Comparison of ENCODE assay signal across 8 mouse cellular contexts in genomic region chr13:84349001-84349720, GRCm38 (mm10).
A peak's percentile ranks its signal among the peaks of the same experiment; 100 is the strongest.
DNase-seq lines count a peak whose midpoint lies in the region; ATAC-seq and TF ChIP-seq lines count a peak whose summit lies in the region.

No protein-coding gene starts in this region.

- DNase-seq in layer of hippocampus, adult 11-12 months (ENCODE audit: low spot score) = peak; percentile 65
- no peak for DNase-seq in layer of hippocampus, adult 9-10 months (ENCODE audit: low spot score)
- peak; percentile 80 to 85 for DNase-seq in cerebellum, postnatal 25 days
- peak; percentile 67 for DNase-seq in kidney, postnatal 0 days (ENCODE audit: low spot score)
- DNase-seq in liver, adult 2 months (ENCODE audit: extremely low read depth, low read depth, low spot score) = peak; percentile 16
- peak; percentile 61 for DNase-seq in neural tube, embryonic 11.5 days (ENCODE audit: low spot score)

- no peaks in the 10 kb centered on the region for H3K9me3 ChIP-seq in heart, embryonic 11.5 days (replicated peaks; ENCODE audit: control insufficient read depth, low read length)
- H3K9me3 ChIP-seq in kidney, postnatal 0 days (replicated peaks; ENCODE audit: low read length) = no peaks in the 10 kb centered on the region
- no peaks in the 10 kb centered on the region for H3K9me3 ChIP-seq in neural tube, embryonic 11.5 days (ENCODE audit: control insufficient read depth, low read length)

- H3K4me2 ChIP-seq in heart, embryonic 11.5 days = peak overlapping the region; percentile 83
- peak overlapping the region; percentile 81 for H3K4me2 ChIP-seq in kidney, postnatal 0 days (ENCODE audit: low read length)
- peak overlapping the region; percentile 66 for H3K4me2 ChIP-seq in neural tube, embryonic 11.5 days (ENCODE audit: low read depth)

- H3K36me3 ChIP-seq in heart, embryonic 11.5 days (ENCODE audit: control insufficient read depth, insufficient read depth, low read length) = no peaks in the 10 kb centered on the region
- no peaks in the 10 kb centered on the region for H3K36me3 ChIP-seq in kidney, postnatal 0 days (ENCODE audit: insufficient read depth, low read length)
- H3K36me3 ChIP-seq in liver, adult 2 months (ENCODE audit: control insufficient read depth, insufficient read depth, low read length) = no peaks in the 10 kb centered on the region
- H3K36me3 ChIP-seq in neural tube, embryonic 11.5 days (ENCODE audit: control insufficient read depth, insufficient read depth, low read length) = no peaks in the 10 kb centered on the region

- H3K9ac ChIP-seq in heart, embryonic 11.5 days (ENCODE audit: low read depth, low read length) = peak overlapping the region; percentile 62
- peak overlapping the region; percentile 0; the same call in 1 of the 2 replicates for H3K9ac ChIP-seq in kidney, postnatal 0 days (ENCODE audit: low read depth, low read length)
- H3K9ac ChIP-seq in liver, adult 2 months (ENCODE audit: low read depth, low read length) = no peak overlapping the region
- H3K9ac ChIP-seq in neural tube, embryonic 11.5 days (ENCODE audit: low read length) = peak overlapping the region; percentile 64

- H3K79me2 ChIP-seq in liver, adult 2 months (ENCODE audit: control insufficient read depth, insufficient read depth, low read length) = no peaks in the 10 kb centered on the region

- peak overlapping the region; percentile 45 for H3K4me3 ChIP-seq in heart, embryonic 11.5 days (ENCODE audit: low read depth, low read length)
- H3K4me3 ChIP-seq in kidney, postnatal 0 days (replicated peaks; ENCODE audit: low read depth, low read length) = peak overlapping the region; percentile 41
- H3K4me3 ChIP-seq in liver, adult 2 months (ENCODE audit: insufficient read depth, low read depth, low read length) = no peak overlapping the region; the same call in 1 of the 2 replicates
- peak overlapping the region; percentile 35 for H3K4me3 ChIP-seq in neural tube, embryonic 11.5 days (ENCODE audit: low read depth, low read length)

- no peak for TF ChIP-seq CTCF in kidney, postnatal 0 days (IDR thresholded peaks at IDR 0.05; ENCODE audit: low read depth)
- TF ChIP-seq CTCF in liver, adult 2 months (IDR thresholded peaks at IDR 0.05; ENCODE audit: low read depth, low read length) = no peak

- no peak for TF ChIP-seq POLR2A in liver, adult 2 months (IDR thresholded peaks at IDR 0.05; ENCODE audit: extremely low read depth, insufficient read depth, low read length)

- WGBS in heart, embryonic 11.5 days (ENCODE audit: insufficient replicate concordance) = under 1% methylated on average over 23 of the region's 23 CpGs
- under 1% methylated on average over 23 of the region's 23 CpGs for WGBS in kidney, postnatal 0 days
- WGBS in liver, adult 2 months = 2% methylated on average over 23 of the region's 23 CpGs
- under 1% methylated on average over 23 of the region's 23 CpGs for WGBS in neural tube, embryonic 11.5 days

- peak overlapping the region; percentile 18; the same call in 1 of the 2 replicates for H3K27ac ChIP-seq in heart, embryonic 11.5 days (ENCODE audit: low read depth, low read length)
- H3K27ac ChIP-seq in kidney, postnatal 0 days = peak overlapping the region; percentile 42; the same call in 1 of the 2 replicates
- H3K27ac ChIP-seq in liver, adult 2 months (replicated peaks; ENCODE audit: insufficient read depth, low read depth, low read length) = no peak overlapping the region
- peak overlapping the region; percentile 94 for H3K27ac ChIP-seq in neural tube, embryonic 11.5 days (ENCODE audit: low read depth, low read length)

- peaks cover 3% of the 10 kb centered on the region; the same call in 1 of the 2 replicates for H3K4me1 ChIP-seq in heart, embryonic 11.5 days (ENCODE audit: control insufficient read depth, insufficient read depth, low read length)
- no peaks in the 10 kb centered on the region; the same call in 1 of the 2 replicates for H3K4me1 ChIP-seq in kidney, postnatal 0 days (replicated peaks; ENCODE audit: insufficient read depth, low read length)
- H3K4me1 ChIP-seq in liver, adult 2 months (ENCODE audit: control insufficient read depth, insufficient read depth, low read length) = peaks cover 8% of the 10 kb centered on the region
- peaks cover 11% of the 10 kb centered on the region; the same call in 1 of the 2 replicates for H3K4me1 ChIP-seq in neural tube, embryonic 11.5 days (ENCODE audit: control insufficient read depth, insufficient read depth, low read length)

- no peak for ATAC-seq in heart, embryonic 11.5 days (replicated peaks; ENCODE audit: insufficient number of reproducible peaks, low FRiP score, low TSS enrichment)
- ATAC-seq in kidney, postnatal 0 days (replicated peaks; ENCODE audit: low FRiP score, low read depth) = no peak
- no peak for ATAC-seq in neural tube, embryonic 11.5 days (ENCODE audit: insufficient read depth, low FRiP score, low TSS enrichment)
- ATAC-seq in erythroid progenitor cell, adult 5-6 weeks (replicated peaks; ENCODE audit: low FRiP score, poor library complexity, severe bottlenecking) = no peak

- peaks cover 23% of the 10 kb centered on the region for H3K27me3 ChIP-seq in heart, embryonic 11.5 days (ENCODE audit: control insufficient read depth, insufficient read depth, low read length)
- peaks cover 30% of the 10 kb centered on the region for H3K27me3 ChIP-seq in kidney, postnatal 0 days (ENCODE audit: insufficient read depth, low read length)
- H3K27me3 ChIP-seq in liver, adult 2 months (ENCODE audit: control insufficient read depth, insufficient read depth, low read length) = peaks cover 8% of the 10 kb centered on the region
- H3K27me3 ChIP-seq in neural tube, embryonic 11.5 days (ENCODE audit: control insufficient read depth, insufficient read depth, low read length) = peaks cover 7% of the 10 kb centered on the region
